Mouse (Mus musculus) MEL (cell line): ENCODE data around the gene Aspg.

Experiments used
- E2F4 ChIP-seq: IDR thresholded peaks from 2 replicates; pipeline ENCODE4 v1.6.1; 2011; ENCODE audit warnings: low read depth, low read length, improper control_type of control experiment, borderline replicate concordance
- POLR2A ChIP-seq, 2 experiments: IDR thresholded peaks; 2 replicates each; pipeline ENCODE4 v1.6.1; 2011 to 2012; ENCODE audit warnings: low read length in 2 of 2, mild to moderate bottlenecking in 2 of 2, control low read depth in 1 of 2, improper control_type of control experiment in 1 of 2, low read depth in 1 of 2, moderate library complexity in 1 of 2; ENCODE audit not compliant: control insufficient read depth in 1 of 2, insufficient read depth in 1 of 2, poor library complexity in 1 of 2

- TF ChIP-seq E2F4: no peak
- no peak for TF ChIP-seq POLR2A (IDR thresholded peaks at IDR 0.05; ENCODE audit: control insufficient read depth in 1 of 2, insufficient read depth in 1 of 2, low read depth in 1 of 2, low read length in 2 of 2, poor library complexity in 1 of 2)
Measured at GRCm38 (mm10) chr12:112169240-112169639, 62.8 kb downstream of the Aspg start.
